Mouse (Mus musculus) olfactory bulb, adult 2 months (tissue): Measurements from ENCODE around the gene Top2b.

ENCODE experiments used
- CTCF ChIP-seq: fragments of 200-500 bp; IDR thresholded peaks from 2 replicates; pipeline ENCODE4 v1.5.1; 2012; ENCODE audit warnings: low read depth, mild to moderate bottlenecking, low read length, moderate library complexity; ENCODE audit not compliant: insufficient read depth
- POLR2A ChIP-seq: fragments of 200-500 bp; IDR thresholded peaks from 2 replicates; pipeline ENCODE4 v1.6.1; 2012; ENCODE audit warnings: mild to moderate bottlenecking, low read depth, low read length, moderate library complexity; ENCODE audit not compliant: insufficient read depth

DNA sequence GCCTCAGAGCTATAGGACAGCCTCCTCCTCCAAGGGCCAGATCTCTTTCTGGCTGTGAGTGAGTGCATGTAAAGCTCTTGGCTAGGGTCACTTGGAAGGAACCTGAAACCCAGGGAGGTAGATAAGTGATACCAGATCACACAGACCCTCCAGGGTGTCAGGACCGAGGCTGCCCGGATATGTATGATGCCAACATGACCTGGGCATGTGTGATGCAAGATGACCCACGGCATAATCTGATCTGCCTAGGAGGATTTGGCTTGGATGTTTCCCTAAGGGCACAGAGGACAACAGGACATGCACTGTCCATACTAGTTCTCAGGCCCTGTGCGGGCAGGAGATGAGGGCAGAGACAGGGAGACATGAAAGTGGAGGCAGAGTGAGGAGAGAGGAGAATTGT lies 79.9 kb downstream of the Top2b start:
- TF ChIP-seq CTCF (no peak), POLR2A (no peak)
